Mouse (Mus musculus): ENCODE measurements around the gene Dpy19l3. TPM values are rescaled to one million over a fixed set of nuclear protein-coding genes. Genes with fewer than 3 reads are reported as not detected.
A peak's percentile ranks its signal among the peaks of the same experiment; 100 is the strongest.

Gene Dpy19l3
- polyA plus RNA-seq, 1 experiment, result 2.4 TPM

DNA sequence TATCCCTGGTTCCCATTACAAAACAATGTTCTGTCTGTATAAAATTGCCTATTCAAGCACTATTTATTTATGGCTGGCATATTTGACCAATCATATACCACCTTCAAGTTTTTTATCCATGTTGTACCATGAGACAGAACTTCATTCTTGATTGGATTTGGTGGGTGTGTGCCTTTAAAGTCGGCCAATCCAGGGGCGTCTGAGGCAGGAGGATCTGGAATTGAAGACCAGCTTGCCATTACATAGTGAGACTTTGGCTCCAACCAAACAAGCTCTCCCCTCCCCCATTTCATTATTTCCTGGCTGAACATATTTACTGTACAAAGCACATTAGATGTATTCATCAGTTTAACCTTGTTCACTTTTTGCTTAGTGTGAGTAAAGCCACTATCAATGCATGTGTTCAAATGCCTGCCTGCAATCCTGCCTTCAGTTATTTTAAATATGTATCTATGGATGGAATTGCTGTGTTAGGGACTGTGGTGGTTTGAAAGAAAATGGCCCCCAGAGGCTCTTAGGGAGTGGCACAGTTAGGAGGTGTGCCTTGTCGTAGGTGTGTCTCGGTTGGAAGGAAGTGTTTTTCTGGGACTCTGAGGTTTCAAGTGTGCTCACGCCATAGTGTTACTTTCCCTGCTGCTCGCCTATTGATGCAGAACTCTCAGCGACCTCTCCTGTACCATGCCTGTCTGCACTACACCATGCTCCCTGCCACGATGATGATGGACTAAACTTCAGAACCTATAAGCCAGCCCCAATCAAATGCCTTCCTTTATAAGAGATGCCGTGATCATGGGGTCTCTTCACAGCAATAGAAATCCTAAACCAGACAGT is 105.8 kb downstream of the Dpy19l3 start:
- DNase-seq (ENCODE audit: low read depth, low spot score), result no peak
- WGBS, result 56% methylated on average over 9 of the region's 9 CpGs

DNA sequence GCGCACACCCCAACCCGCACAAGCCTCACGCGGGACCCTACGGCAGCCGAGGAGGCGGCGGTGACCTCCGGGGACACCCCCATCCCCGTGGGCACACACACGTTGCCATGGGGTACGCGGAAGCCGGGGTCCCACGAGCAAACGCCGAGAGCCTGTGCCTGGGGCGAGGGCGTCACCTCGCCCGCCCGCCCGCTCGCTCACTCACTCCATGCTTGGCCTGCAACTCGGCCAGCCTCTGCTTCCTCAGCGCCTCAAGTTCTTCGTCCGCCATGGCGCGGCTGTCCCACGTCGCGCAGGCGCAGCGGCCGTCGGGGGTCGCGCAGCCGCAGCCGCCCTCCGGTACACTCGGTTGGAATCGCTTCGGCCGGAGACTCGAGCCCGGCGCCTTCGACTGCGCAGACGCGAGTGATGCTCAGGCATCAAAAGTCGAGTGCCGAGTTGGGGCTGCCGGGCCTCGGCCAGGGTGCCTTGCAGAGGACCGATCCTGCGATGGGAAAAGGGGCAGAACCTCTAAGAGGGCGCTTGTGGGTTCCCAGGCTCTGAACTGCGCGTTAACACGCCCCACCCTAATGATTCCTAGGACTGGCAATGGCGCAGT is 107.1 kb downstream of the Dpy19l3 start, which contains the start of gene Pdcd5:
Gene Pdcd5 (minus strand): TSS at position 421 of the 598 bp plus-strand sequence.
- WGBS, result under 1% methylated on average over 64 of the region's 64 CpGs

DNA sequence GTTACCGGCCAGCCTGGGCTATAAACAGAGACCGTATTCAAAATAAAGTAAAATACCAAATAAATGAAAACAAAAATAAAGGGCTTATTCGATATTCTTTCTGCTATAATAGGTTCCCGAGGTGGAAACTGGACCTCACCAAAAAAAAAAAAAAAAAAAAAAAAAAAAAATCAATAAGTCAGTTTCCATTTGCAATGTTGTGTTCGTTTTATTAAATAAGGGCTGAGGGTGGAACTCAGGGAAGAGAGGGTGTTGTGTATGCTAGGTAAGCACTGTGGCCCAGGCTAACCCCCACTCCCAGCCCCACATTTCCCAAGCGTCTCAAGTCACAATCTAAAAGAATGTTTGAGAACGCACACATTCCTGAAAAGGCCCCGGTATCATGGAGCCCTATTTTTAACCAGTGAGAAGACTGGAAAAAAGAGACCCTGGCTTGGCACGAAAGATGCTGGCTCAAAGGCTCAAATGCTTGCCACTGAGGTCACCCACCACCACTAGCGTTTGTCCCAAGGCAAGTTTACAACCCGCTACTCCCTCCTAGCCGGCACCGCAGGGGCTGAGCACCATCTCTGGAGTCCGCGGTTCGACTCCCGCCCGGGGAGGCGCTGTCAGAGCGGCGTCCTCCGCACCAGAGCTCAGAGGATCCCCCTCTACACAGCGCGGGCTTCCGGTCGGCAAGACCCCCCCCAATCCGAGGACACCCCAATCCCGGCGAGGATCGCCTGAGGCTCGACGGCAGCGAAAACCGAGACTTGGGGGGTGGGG is 107.8 kb downstream of the Dpy19l3 start:
- 9% methylated on average over 34 of the region's 34 CpGs for WGBS
- DNase-seq (ENCODE audit: low read depth, low spot score), result no peak

More for the DNA sequence above, 107.1 kb downstream of the Dpy19l3 start, which contains the start of gene Pdcd5:
- peak; percentile 76 for DNase-seq (ENCODE audit: low read depth, low spot score)

DNA sequence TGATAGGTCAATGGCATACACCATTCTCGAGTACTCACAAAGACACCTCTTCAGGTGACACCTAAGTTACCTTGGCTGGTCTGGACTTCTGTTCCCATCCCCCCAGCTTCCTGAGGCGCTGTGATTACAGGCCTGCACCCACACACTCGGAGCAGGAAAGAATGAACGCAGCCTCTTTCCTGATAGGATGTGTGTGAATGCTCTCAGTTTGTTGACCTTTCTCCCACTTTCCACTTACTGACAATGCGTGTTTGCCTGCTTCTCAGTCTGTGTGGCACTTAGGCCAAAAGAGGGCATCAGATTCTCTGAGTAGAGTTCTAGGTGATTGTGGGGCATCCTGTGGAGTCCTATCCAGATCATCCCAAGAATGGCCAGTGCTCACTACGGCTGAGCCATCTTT is 114.2 kb downstream of the Dpy19l3 start:
- 68% methylated on average over 6 of the region's 6 CpGs for WGBS

DNA sequence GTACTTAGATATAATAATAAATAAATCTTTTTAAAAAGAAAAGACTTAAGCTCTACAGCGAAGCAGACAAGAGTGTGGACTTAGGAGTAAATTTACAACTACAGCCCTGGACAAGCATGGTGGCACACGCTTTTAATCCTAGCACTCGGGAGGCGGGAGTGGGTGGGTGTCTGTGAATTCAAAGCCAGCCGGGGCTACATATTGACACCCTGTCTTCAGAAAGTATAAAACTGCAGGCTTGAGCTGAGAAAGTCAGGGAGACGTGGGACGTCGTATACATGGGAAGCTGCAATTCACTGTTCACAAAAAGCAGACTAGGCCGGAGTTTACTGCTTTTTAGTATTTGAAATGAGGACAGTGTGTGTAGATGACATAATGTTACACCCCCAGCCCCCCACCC is 117.4 kb downstream of the Dpy19l3 start:
- WGBS, result 95% methylated on average over 9 of the region's 9 CpGs
- no peak for DNase-seq (ENCODE audit: low read depth, low spot score)

More for the DNA sequence above, 114.2 kb downstream of the Dpy19l3 start:
- DNase-seq (ENCODE audit: low read depth, low spot score), result no peak

DNA sequence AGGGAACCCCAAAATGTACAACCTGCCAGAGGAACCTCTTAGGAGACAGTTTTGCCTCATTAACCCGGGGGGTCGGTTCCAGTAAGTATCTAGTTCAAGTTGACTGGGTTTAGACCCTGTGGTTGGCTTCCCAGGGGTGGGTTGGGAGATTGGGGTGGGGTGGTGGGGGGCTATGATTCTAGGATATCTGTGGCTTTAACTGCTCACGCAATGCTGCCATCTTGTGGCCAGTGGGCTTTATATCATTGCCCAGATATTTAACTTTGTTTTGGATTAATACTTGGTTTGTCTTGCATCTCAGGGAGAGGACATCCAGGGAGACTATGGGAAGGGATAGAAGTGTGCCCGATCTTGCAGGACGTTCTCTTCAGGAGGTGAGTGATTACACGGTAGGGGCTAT is 118.0 kb downstream of the Dpy19l3 start:
- no peak for DNase-seq (ENCODE audit: low read depth, low spot score)
- WGBS, result 71% methylated on average over 6 of the region's 6 CpGs

Other genes with a start within 250 kb of the Dpy19l3 start
- gene Tdrd12, start 216.7 kb downstream of the Dpy19l3 start, polyA plus RNA-seq (2012; rRNA removed), result 0.08 and 0.21 TPM in 2 replicates
- 26.7 and 36.3 TPM in 2 replicates for gene Nudt19, start 198.2 kb downstream of the Dpy19l3 start, polyA plus RNA-seq (2012; rRNA removed)
- 0.03 and 0.04 TPM in 2 replicates for gene Rgs9bp, start 168.9 kb downstream of the Dpy19l3 start, polyA plus RNA-seq (2012; rRNA removed)
- gene Ankrd27, start 168.2 kb downstream of the Dpy19l3 start, polyA plus RNA-seq (2012; rRNA removed), result 11.7 and 17.7 TPM in 2 replicates
- 23.5 and 36.9 TPM in 2 replicates for gene Pdcd5, start 106.9 kb downstream of the Dpy19l3 start, polyA plus RNA-seq (2012; rRNA removed)
- gene Zfp507, start 48.5 kb upstream of the Dpy19l3 start, polyA plus RNA-seq (2012; rRNA removed), result 3.6 and 5.4 TPM in 2 replicates